Mouse (Mus musculus): ENCODE results near the gene Akt2.

The Akt2 gene

GRCm38 (mm10) chr7:27590088-27590487 is 1.3 kb upstream of the Akt2 start:
- DNase-seq = no peak

GRCm38 (mm10) chr7:27590566-27591213 is 662 bp upstream of the Akt2 start:
- DNase-seq = peak in 1 of 2 experiments; percentile 39

GRCm38 (mm10) chr7:27592217-27592929 is 1.0 kb downstream of the Akt2 start:
- peak in 1 of 2 experiments; percentile 20 for DNase-seq

- DNase-seq = peak; percentile 23 to 34
Observed at GRCm38 (mm10) chr7:27592934-27593645, 1.7 kb downstream of the Akt2 start.

- DNase-seq = peak; percentile 28 to 43
Observed at GRCm38 (mm10) chr7:27596586-27597503, 5.5 kb downstream of the Akt2 start.

- DNase-seq = peak; percentile 8 to 25
Observed at GRCm38 (mm10) chr7:27598053-27598452, 6.7 kb downstream of the Akt2 start.

DNA sequence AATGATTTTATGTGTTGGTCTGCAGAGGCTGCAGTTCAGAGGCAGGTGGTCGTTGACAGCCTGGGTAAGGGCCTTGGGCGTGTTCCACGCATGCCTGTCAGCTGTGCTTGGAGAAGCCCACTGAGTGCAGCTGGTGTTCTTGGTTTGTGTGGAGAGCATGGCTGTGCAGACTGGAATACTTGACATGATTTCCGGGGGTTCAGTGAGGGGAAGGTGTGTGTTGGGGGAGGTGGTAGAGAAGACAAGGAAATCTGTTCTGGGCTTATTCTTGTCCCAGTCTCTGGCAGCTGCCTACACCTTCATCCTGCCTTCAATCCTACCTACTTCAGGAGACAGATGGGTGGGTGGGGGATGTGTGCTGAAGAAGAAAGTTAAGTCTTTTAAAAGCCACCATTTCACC is 10.3 kb downstream of the Akt2 start:
- peak; percentile 64 to 66 for DNase-seq

GRCm38 (mm10) chr7:27602161-27602560 is 10.8 kb downstream of the Akt2 start:
- DNase-seq = no peak

GRCm38 (mm10) chr7:27602835-27603234 is 11.5 kb downstream of the Akt2 start:
- peak in 1 of 2 experiments; percentile 39 for DNase-seq

DNA sequence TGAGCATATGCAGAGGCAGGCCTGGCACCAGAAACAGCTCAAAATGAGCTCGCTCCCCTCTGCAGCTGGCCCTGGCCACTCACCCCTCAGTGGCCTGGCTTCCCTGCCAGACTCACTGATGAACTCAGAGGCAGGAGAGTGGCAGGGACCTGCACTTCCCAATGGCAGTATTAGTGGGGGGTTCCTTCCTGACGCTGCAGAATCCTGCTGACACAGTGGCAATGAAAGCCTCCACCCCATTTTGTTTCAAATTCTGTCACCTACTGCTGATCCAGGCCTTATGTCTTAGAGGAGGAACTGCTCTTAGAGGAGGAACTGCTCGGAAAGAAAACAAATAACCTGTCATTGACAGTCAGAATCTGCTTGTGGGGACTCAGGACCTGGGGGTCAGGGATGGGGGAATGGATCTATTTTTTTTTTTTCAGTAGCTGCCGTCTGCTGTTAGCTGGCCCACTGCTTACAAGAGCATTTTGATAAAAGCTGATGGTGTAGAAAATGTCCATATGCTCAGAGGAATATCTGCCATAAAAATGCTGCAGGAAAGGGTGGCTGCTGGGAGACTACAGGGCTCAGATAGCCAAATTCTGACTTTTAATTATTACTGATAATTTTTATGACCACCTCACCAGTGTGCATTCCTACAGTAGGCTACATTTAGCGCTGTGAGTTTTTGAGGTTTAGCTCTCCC is 13.5 kb downstream of the Akt2 start:
- DNase-seq = peak; percentile 80 to 82

DNA sequence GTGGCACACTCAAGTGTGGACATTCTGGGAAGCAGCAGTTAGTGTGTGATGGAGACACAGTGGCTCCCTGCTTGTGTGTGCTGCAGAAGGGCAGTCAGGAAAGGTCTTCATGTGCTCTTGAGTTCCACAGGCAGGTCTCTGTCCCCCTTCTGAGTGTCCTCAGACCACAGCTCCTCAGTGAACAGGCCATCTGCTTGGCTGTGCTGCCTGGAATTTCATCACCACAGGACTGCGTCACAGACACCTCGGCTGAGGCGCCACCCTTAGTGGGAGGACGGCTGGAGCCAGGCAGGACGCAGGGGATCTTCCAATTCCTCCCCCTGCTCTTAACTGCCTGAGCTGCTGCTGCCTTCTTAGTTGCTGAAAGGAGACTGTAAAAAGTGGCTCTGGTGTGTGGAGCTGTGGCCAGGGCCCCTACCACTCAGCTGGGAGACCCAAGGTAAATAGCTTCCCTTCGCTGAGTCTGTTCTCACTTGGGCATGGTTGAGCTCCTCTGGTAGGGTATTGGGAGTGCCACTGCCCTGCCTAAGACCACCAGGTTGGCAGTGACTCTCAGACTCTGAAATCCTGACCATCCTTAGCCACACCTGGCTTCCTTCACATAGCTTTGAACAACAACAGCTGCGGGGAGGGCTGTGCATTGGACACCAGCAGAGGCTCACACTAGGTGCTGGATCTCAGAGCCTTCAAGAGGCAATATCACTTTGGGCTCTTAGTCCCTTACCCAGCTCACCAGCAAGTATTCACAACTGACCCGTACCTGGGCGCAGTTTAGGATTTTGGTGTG is 14.3 kb downstream of the Akt2 start:
- peak; percentile 74 to 83 for DNase-seq

GRCm38 (mm10) chr7:27606481-27607254 is 15.3 kb downstream of the Akt2 start:
- peak in 1 of 2 experiments; percentile 42 for DNase-seq

- peak; percentile 95 for DNase-seq
Observed at GRCm38 (mm10) chr7:27607580-27607979, 16.2 kb downstream of the Akt2 start.

- DNase-seq = no peak
Observed at GRCm38 (mm10) chr7:27608130-27608529, 16.8 kb downstream of the Akt2 start.

DNA sequence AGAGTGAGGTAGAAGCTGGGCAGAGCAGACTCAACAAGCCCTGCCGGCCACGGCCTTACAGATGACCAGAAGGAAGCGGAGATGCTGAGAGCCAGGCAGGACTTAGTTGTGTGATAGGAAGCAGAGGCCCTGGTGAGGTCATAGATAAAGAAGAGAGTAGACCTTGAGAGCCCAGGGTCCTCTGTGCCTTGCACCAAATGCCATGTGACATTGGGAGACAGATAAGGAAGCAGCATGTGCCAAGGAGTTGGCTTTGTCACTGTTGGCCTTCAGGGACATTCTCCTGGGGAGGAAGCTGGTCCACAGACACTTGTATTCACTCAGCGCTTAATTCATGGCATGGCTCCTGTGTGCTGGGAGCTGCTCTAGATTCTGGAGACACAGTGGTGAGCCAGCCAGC is 17.9 kb downstream of the Akt2 start:
- no peak for DNase-seq

DNA sequence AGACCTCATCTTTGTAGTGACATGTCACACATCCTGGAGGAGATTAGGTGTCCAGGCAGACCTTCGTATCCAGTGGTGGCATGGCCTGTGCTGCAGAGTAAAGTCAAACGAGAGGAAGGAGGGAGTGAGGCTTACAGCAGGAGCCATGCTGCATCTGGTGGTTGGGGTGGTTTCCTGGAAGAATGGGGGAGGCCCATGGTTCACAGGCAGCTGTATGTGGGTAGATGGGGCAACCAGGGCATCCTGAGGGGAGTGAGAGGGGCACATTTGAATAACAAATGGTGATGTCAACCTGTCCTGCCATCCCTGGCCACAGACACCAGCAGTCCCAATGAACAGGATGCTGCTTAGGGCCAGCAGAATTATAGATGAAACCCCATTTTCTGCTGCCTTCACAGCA is 18.3 kb downstream of the Akt2 start:
- DNase-seq = no peak

GRCm38 (mm10) chr7:27610370-27610769 is 19.0 kb downstream of the Akt2 start:
- DNase-seq = no peak

DNA sequence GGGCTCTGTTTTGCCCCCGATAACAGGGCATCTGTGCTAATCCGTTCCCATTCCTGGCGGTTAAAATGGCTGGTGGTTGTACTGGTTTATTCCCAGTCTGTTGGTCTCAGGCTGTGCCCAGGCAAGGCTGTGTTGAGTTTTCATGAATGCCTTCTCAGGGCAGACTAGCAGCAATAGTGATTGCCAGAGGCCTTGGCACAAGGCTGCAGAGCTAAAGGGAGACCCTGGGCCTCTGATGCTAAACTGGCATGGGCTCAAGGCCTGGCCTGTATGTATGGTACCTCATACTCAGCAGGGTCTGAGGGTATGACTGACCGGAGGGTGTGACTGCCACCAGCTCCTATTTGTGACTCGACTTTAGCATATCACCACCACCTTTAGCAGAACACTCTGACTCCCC is 19.5 kb downstream of the Akt2 start:
- DNase-seq = peak in 1 of 2 experiments; percentile 63

GRCm38 (mm10) chr7:27612940-27613339 is 21.6 kb downstream of the Akt2 start:
- DNase-seq = peak in 1 of 2 experiments; percentile 69

All from cerebellum, postnatal 14 days (tissue).